In the genomic region with DNA sequence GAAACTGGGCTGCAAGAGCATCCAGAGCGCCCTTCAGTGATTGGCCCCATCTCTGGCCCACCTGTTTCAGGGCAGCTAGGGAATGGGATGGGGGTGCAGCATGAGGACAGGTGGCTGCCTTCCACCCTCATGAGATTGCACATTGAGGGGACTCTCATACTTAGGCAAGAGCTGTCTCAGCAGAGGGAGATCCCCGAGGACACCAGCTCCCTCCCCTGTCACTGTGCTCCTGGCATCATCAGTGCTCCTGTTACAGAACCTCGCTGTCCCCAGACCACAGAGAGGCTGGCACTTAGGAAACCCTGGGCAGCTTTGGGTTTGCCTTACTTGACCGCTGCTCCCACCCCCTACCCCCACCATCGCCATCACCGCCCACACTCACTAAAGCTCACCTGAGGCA, we compare ENCODE assay signal across 36 mouse cellular contexts. TPM values are rescaled to one million over a fixed set of nuclear protein-coding genes. Genes with fewer than 3 reads are reported as not detected.
"Had no signal": no experiment of that assay in that cellular context is flagged by ENCODE, and none has a peak within 500 bp of the region (broad histone marks: within the 10 kb centered on the region; RNA-seq: fewer than 3 reads in every experiment).

No protein-coding gene starts in this region.

- H3K9me3 ChIP-seq: embryonic facial prominence, embryonic 12.5 days; embryonic facial prominence, embryonic 13.5 days; forebrain, embryonic 10.5 days; forebrain, embryonic 12.5 days; forebrain, embryonic 13.5 days; forebrain, embryonic 15.5 days; heart, embryonic 10.5 days had no signal

- H3K4me2 ChIP-seq: embryonic facial prominence, embryonic 12.5 days; embryonic facial prominence, embryonic 13.5 days; forebrain, embryonic 12.5 days; forebrain, embryonic 13.5 days; forebrain, embryonic 15.5 days; heart, embryonic 11.5 days had no signal

- H3K27ac ChIP-seq: embryonic facial prominence, embryonic 12.5 days; embryonic facial prominence, embryonic 13.5 days; forebrain, embryonic 10.5 days; forebrain, embryonic 12.5 days; forebrain, embryonic 13.5 days; forebrain, embryonic 15.5 days; heart, adult 2 months; heart, embryonic 10.5 days had no signal

- DNase-seq: cerebellum, adult 2 months; cerebellum, adult 8-10 months; cerebellum, adult 9-10 months; cerebellum, adult 9-11 months; cerebellum, postnatal 10 days; cerebellum, postnatal 14 days; cerebellum, postnatal 25 days; cerebellum, postnatal 36 days; embryo, embryonic 11 days; forebrain, postnatal 0 days; gastrocnemius, postnatal 10 days; gastrocnemius, postnatal 14 days; gastrocnemius, postnatal 25 days; gastrocnemius, postnatal 36 days; heart, adult 18-20 months; heart, adult 2 months had no signal

- H3K36me3 ChIP-seq: embryonic facial prominence, embryonic 12.5 days; embryonic facial prominence, embryonic 13.5 days; forebrain, embryonic 10.5 days; forebrain, embryonic 12.5 days; forebrain, embryonic 15.5 days; heart, embryonic 10.5 days had no signal

- ATAC-seq: forebrain, embryonic 13.5 days; forebrain, embryonic 14.5 days; forebrain, embryonic 15.5 days; forebrain, embryonic 16.5 days; forebrain, postnatal 0 days had no signal

- H3K9ac ChIP-seq: embryonic facial prominence, embryonic 12.5 days; embryonic facial prominence, embryonic 13.5 days; forebrain, embryonic 12.5 days; forebrain, embryonic 13.5 days; forebrain, embryonic 15.5 days; forebrain, postnatal 0 days had no signal

- H3K4me3 ChIP-seq: embryonic facial prominence, embryonic 12.5 days; embryonic facial prominence, embryonic 13.5 days; erythroblast, embryonic 14.5 days; forebrain, embryonic 10.5 days; forebrain, embryonic 12.5 days; forebrain, embryonic 13.5 days; forebrain, embryonic 15.5 days; heart, adult 2 months; heart, embryonic 10.5 days had no signal

RNA-seq across cellular contexts. Expression of a gene that starts 2.2 kb away (rescaled TPM):
- total RNA-seq: common myeloid progenitor, adult 5-6 weeks; forebrain, postnatal 0 days; gastrocnemius, adult 18-20 months; gastrocnemius, adult 8-10 months; gastrocnemius, postnatal 10 days; gastrocnemius, postnatal 14 days; gastrocnemius, postnatal 25 days; gastrocnemius, postnatal 36 days; gastrocnemius, postnatal 4 days; granulocyte monocyte progenitor cell, adult 5-6 weeks; heart, adult 18-20 months; heart, adult 2 months; heart, adult 8-10 months had no signal
- polyA plus RNA-seq: cerebellum, adult 2 months; cortical plate, adult 2 months; embryonic facial prominence, embryonic 14.5 days; erythroblast, embryonic 14.5 days; forebrain, embryonic 13.5 days; forebrain, embryonic 14.5 days; forebrain, embryonic 15.5 days; forebrain, embryonic 16.5 days; gonadal fat pad, adult 2 months; heart, adult 2 months had no signal
